Mouse (Mus musculus): ENCODE results near the gene Wwc1. TPM values are rescaled to one million over a fixed set of nuclear protein-coding genes. Genes with fewer than 3 reads are reported as not detected.

Gene Wwc1
- polyA plus RNA-seq, 1 experiment from 2014 or later, result 0.09 TPM

- no peak overlapping the region for H3K4me3 ChIP-seq (ENCODE audit: inconsistent target)
- no peak overlapping the region for H3K27ac ChIP-seq
- H3K36me3 ChIP-seq (ENCODE audit: inconsistent target), result no peaks in the 10 kb centered on the region
- 1% methylated on average over 57 of the region's 66 CpGs for WGBS (ENCODE audit: missing documents)
- no peaks in the 10 kb centered on the region for H3K79me2 ChIP-seq (ENCODE audit: inconsistent target)
These were observed 455 bp downstream of the Wwc1 start for GRCm38 (mm10) chr11:35979733-35980410.

DNA sequence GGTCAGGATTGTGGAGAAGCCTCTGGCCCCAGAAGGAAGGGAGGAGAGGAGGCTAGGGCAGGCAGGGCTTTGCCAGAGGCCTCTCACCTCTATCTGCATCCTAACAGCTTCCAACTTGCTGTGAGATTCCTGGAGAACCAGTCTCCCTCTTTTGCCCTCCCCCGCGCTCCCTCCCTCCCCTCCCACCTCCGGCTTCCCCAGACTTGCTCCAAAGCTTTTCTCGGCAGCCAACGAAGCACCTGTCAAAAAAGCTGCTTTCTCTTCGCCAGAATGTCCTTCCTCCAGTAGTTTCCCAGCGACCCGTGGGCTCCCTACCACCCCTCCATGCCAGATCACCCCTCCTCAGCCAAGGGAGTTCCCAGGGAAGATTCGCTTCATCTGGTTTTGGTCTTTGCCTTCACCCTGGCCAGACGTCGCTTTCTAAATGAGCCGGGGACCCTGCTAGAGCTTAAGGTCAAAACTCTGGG is 1.0 kb downstream of the Wwc1 start:
- Histone ChIP-seq H3K4me3 (ENCODE audit: inconsistent target) (no peak overlapping the region), H3K36me3 (ENCODE audit: inconsistent target) (no peaks in the 10 kb centered on the region), H3K79me2 (ENCODE audit: inconsistent target) (no peaks in the 10 kb centered on the region), H3K27ac (no peak overlapping the region)
- WGBS (ENCODE audit: missing documents), result 9% methylated on average over 12 of the region's 12 CpGs

GRCm38 (mm10) chr11:35977796-35978195 is 2.5 kb downstream of the Wwc1 start:
- 88% methylated on average over 2 of the region's 3 CpGs for WGBS (ENCODE audit: missing documents)
- no peak overlapping the region for H3K4me3 ChIP-seq (ENCODE audit: inconsistent target)
- no peak overlapping the region for H3K27ac ChIP-seq
- H3K36me3 ChIP-seq (ENCODE audit: inconsistent target), result no peaks in the 10 kb centered on the region
- H3K79me2 ChIP-seq (ENCODE audit: inconsistent target), result no peaks in the 10 kb centered on the region

- Histone ChIP-seq H3K36me3 (ENCODE audit: inconsistent target) (no peaks in the 10 kb centered on the region), H3K27ac (no peak overlapping the region), H3K4me3 (ENCODE audit: inconsistent target) (no peak overlapping the region), H3K79me2 (ENCODE audit: inconsistent target) (no peaks in the 10 kb centered on the region)
- WGBS (ENCODE audit: missing documents), result 78% methylated on average over 6 of the region's 6 CpGs
These were observed 3.2 kb downstream of the Wwc1 start for GRCm38 (mm10) chr11:35977096-35977495.

DNA sequence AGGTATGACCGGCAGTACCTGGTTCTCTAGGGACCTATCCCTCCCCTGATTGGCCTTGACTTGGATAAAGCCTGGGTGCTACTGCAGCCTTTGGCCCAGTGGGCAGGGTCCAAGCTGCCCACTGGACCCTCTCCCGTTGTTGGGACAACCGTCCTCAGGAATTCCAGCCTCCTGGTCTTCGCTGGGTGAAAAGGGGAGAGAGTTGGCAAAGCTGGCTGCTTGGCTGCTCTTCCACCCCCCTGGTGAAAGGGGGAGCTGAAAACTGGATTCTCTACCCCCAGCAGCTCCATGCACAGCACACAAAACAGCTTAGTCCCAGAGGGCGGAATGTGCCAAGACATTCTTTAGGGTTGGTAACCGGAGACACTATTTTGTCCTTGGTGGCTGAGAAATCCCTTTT is 3.8 kb downstream of the Wwc1 start:
- H3K36me3 ChIP-seq (ENCODE audit: inconsistent target), result no peaks in the 10 kb centered on the region
- H3K4me3 ChIP-seq (ENCODE audit: inconsistent target), result no peak overlapping the region
- H3K79me2 ChIP-seq (ENCODE audit: inconsistent target), result no peaks in the 10 kb centered on the region
- no peak overlapping the region for H3K27ac ChIP-seq
- WGBS (ENCODE audit: missing documents), result 91% methylated on average over 5 of the region's 6 CpGs

GRCm38 (mm10) chr11:35974632-35975450 is 5.5 kb downstream of the Wwc1 start:
- Histone ChIP-seq H3K27ac (no peak overlapping the region), H3K4me3 (ENCODE audit: inconsistent target) (no peak overlapping the region), H3K79me2 (ENCODE audit: inconsistent target) (no peaks in the 10 kb centered on the region), H3K36me3 (ENCODE audit: inconsistent target) (no peaks in the 10 kb centered on the region)
- 87% methylated on average over 6 of the region's 6 CpGs for WGBS (ENCODE audit: missing documents)

DNA sequence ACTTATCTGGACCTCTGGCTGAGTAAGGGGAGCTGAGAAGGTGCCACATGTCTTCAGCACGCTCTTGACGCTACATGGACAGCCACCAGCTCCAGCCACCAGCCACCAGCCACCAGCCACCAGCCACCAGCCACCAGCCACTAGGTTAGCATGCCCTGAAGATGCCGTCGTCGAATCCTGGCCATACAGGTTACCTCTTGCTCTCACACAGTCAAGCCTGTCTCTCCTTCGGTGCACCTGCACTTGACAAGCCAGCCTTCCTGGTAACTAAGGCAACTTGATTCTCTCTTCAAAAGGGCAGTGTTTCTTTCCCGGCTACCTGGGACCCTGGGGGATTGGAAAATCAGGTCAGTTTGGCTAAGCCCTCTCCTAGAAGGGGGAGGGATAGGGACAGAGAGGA is 7.2 kb downstream of the Wwc1 start:
- H3K79me2 ChIP-seq (ENCODE audit: inconsistent target), result no peaks in the 10 kb centered on the region
- no peaks in the 10 kb centered on the region for H3K36me3 ChIP-seq (ENCODE audit: inconsistent target)
- 63% methylated on average over 7 of the region's 7 CpGs for WGBS (ENCODE audit: missing documents)
- no peak overlapping the region for H3K27ac ChIP-seq
- H3K4me3 ChIP-seq (ENCODE audit: inconsistent target), result no peak overlapping the region

DNA sequence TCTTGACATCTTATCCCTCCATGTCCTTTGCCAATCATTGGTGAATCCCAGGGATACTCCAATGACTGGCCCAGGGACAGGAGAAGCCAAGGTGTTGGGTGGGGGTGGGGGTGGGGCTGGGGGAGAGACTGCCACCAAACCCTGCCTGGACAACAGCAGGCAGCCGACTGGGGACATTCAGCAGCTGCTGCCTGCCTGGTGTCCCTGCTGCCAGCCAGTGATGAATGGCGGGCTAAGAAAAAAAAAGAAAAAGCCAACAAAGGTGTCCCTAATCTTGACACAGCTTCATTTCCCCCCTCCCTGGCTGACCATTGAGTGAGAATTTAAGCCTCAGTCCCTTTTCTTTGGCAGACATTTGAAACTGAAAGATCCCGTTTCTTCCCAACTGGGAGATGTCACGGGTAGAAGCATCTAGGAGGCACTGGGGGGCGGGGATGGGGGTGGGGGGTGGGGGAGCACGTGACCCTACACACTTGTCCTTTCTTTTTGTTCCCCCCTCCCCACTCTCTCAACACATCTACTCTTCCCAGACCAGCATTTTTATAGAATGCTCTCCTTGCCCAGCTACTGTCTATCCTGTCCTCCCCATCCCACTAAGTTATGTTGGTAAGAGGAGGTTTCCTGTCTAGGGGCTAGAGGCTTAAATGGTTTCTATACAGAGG is 7.9 kb downstream of the Wwc1 start:
- Histone ChIP-seq H3K4me3 (ENCODE audit: inconsistent target) (no peak overlapping the region), H3K36me3 (ENCODE audit: inconsistent target) (no peaks in the 10 kb centered on the region), H3K27ac (no peak overlapping the region), H3K79me2 (ENCODE audit: inconsistent target) (no peaks in the 10 kb centered on the region)
- WGBS (ENCODE audit: missing documents), result 20% methylated on average over 6 of the region's 6 CpGs

- H3K36me3 ChIP-seq (ENCODE audit: inconsistent target), result no peaks in the 10 kb centered on the region
- no peak overlapping the region for H3K4me3 ChIP-seq (ENCODE audit: inconsistent target)
- H3K27ac ChIP-seq, result no peak overlapping the region
- WGBS (ENCODE audit: missing documents), result 89% methylated on average over 19 of the region's 19 CpGs
- no peaks in the 10 kb centered on the region for H3K79me2 ChIP-seq (ENCODE audit: inconsistent target)
These were observed 9.3 kb downstream of the Wwc1 start for GRCm38 (mm10) chr11:35970806-35971705.

DNA sequence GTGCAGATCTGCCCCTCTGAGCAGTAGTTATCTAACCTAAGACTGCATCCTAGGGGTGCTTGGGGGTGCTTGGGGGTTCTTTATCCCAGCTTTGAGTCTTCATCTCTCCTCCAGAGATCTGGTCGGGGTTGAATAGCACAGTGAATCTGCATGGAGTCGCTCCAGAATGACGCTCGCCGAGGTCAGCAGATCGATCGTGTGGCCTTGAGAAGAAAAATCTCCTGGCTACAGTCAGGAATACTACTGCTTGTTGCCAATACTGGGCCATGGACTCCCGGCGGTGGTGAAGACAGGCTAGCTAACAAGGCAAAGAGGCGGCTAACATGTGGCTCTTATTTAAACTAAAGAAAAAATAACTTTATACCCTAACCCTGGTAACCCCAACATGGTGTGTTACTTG is 12.0 kb downstream of the Wwc1 start:
- WGBS (ENCODE audit: missing documents), result 96% methylated on average over 10 of the region's 10 CpGs
- Histone ChIP-seq H3K36me3 (ENCODE audit: inconsistent target) (no peaks in the 10 kb centered on the region), H3K4me3 (ENCODE audit: inconsistent target) (no peak overlapping the region), H3K27ac (no peak overlapping the region), H3K79me2 (ENCODE audit: inconsistent target) (no peaks in the 10 kb centered on the region)

- no peaks in the 10 kb centered on the region for H3K79me2 ChIP-seq (ENCODE audit: inconsistent target)
- no peak overlapping the region for H3K27ac ChIP-seq
- no peak overlapping the region for H3K4me3 ChIP-seq (ENCODE audit: inconsistent target)
- 84% methylated on average over 9 of the region's 9 CpGs for WGBS (ENCODE audit: missing documents)
- H3K36me3 ChIP-seq (ENCODE audit: inconsistent target), result no peaks in the 10 kb centered on the region
These were observed 16.3 kb downstream of the Wwc1 start for GRCm38 (mm10) chr11:35963981-35964549.

GRCm38 (mm10) chr11:35963554-35963953 is 16.8 kb downstream of the Wwc1 start:
- WGBS (ENCODE audit: missing documents), result 67% methylated on average over 2 of the region's 2 CpGs
- no peak overlapping the region for H3K4me3 ChIP-seq (ENCODE audit: inconsistent target)
- no peak overlapping the region for H3K27ac ChIP-seq
- H3K36me3 ChIP-seq (ENCODE audit: inconsistent target), result no peaks in the 10 kb centered on the region
- H3K79me2 ChIP-seq (ENCODE audit: inconsistent target), result no peaks in the 10 kb centered on the region

GRCm38 (mm10) chr11:35962431-35962830 is 17.9 kb downstream of the Wwc1 start:
- Histone ChIP-seq H3K4me3 (ENCODE audit: inconsistent target) (no peak overlapping the region), H3K79me2 (ENCODE audit: inconsistent target) (no peaks in the 10 kb centered on the region), H3K27ac (no peak overlapping the region), H3K36me3 (ENCODE audit: inconsistent target) (no peaks in the 10 kb centered on the region)
- 97% methylated on average over 2 of the region's 2 CpGs for WGBS (ENCODE audit: missing documents)

DNA sequence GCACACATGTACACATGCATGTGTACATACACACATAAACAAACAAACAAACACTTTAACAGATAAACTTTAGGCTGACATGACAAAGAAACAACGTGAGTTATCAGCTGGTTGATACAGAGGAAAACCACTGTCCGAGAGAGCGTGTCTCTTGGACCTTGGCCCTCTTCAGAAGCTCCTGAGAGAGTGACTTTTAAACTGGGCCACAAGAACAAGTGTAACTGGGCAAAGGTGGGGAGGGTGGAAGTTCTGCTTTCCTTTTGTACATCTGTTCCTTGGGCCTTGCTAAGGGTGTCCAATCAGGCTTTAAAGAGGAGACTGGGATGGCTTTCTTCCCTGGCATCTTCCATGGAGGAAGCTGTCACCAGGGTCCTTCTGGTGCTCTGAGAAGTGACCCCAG is 21.1 kb downstream of the Wwc1 start:
- H3K36me3 ChIP-seq (ENCODE audit: inconsistent target), result no peaks in the 10 kb centered on the region
- 87% methylated on average over 3 of the region's 3 CpGs for WGBS (ENCODE audit: missing documents)

More for the DNA sequence above, 21.1 kb downstream of the Wwc1 start:
- no peak overlapping the region for H3K27ac ChIP-seq
- H3K79me2 ChIP-seq (ENCODE audit: inconsistent target), result no peaks in the 10 kb centered on the region
- no peak overlapping the region for H3K4me3 ChIP-seq (ENCODE audit: inconsistent target)
